Comparison of ENCODE assay signal across 24 mouse cellular contexts in genomic region chr6:38361937-38362336, GRCm38 (mm10).
"Had no signal": no experiment of that assay in that cellular context is flagged by ENCODE, and none has a peak within 500 bp of the region (broad histone marks: within the 10 kb centered on the region; RNA-seq: fewer than 3 reads in every experiment).

No protein-coding gene starts in this region.

- H3K27ac ChIP-seq: gastrocnemius, adult 2 months; heart, embryonic 10.5 days; hindbrain, embryonic 13.5 days; hindbrain, embryonic 15.5 days; hindbrain, postnatal 0 days; kidney, embryonic 15.5 days; kidney, postnatal 0 days; limb, embryonic 13.5 days; limb, embryonic 15.5 days; liver, embryonic 14.5 days had no signal

- H3K9me3 ChIP-seq: heart, embryonic 10.5 days; heart, embryonic 12.5 days; hindbrain, embryonic 13.5 days; hindbrain, embryonic 15.5 days; kidney, embryonic 15.5 days; limb, embryonic 13.5 days; limb, embryonic 15.5 days; liver, embryonic 12.5 days had no signal

- DNase-seq: gastrocnemius, adult 2 months; gastrocnemius, postnatal 14 days; gastrocnemius, postnatal 36 days; heart, adult 18-20 months; heart, postnatal 10 days; kidney, adult 11 months; kidney, adult 2 months; kidney, adult 9 months; kidney, postnatal 14 days; kidney, postnatal 36 days; layer of hippocampus, adult 9-11 months; layer of hippocampus, postnatal 36 days; left cerebral cortex, postnatal 4 days had no signal

- H3K4me1 ChIP-seq: heart, embryonic 10.5 days; heart, embryonic 12.5 days; hindbrain, embryonic 13.5 days; hindbrain, embryonic 15.5 days; kidney, embryonic 15.5 days; limb, embryonic 13.5 days; limb, embryonic 15.5 days had no signal

- H3K36me3 ChIP-seq: heart, embryonic 10.5 days; heart, embryonic 12.5 days; hindbrain, embryonic 13.5 days; hindbrain, embryonic 15.5 days; kidney, embryonic 15.5 days; limb, embryonic 13.5 days; limb, embryonic 15.5 days; liver, embryonic 12.5 days had no signal

- H3K4me3 ChIP-seq: gastrocnemius, adult 2 months; heart, embryonic 10.5 days; heart, embryonic 12.5 days; hindbrain, embryonic 13.5 days; hindbrain, embryonic 15.5 days; kidney, embryonic 15.5 days; limb, embryonic 13.5 days; limb, embryonic 15.5 days; liver, embryonic 12.5 days had no signal

- H3K9ac ChIP-seq: heart, embryonic 12.5 days; hindbrain, embryonic 13.5 days; hindbrain, embryonic 15.5 days; kidney, embryonic 15.5 days; limb, embryonic 13.5 days; limb, embryonic 15.5 days; liver, embryonic 12.5 days; liver, embryonic 14.5 days had no signal

- H3K27me3 ChIP-seq: heart, embryonic 12.5 days; liver, embryonic 12.5 days had no signal
